Mouse (Mus musculus) hindbrain, embryonic 15.5 days (tissue): ENCODE measurements around the gene Unc13a. TPM values are rescaled to one million over a fixed set of nuclear protein-coding genes. Genes with fewer than 3 reads are reported as not detected.

ENCODE experiments used
- ATAC-seq: fragments of 200-750 bp; cut with Nextera tagmentation; 2 replicates; pipeline ENCODE4 v1.8.0; 2017; ENCODE audit warnings: low read depth, moderate number of reproducible peaks, moderate TSS enrichment; ENCODE audit not compliant: low FRiP score
- H3K27ac ChIP-seq: fragments of 300-500 bp; sonication (generic); replicated peaks from 2 replicates; pipeline ENCODE4 v1.5.1; 2015; ENCODE audit warnings: mild to moderate bottlenecking, inconsistent platforms
- H3K27me3 ChIP-seq: fragments of 300-500 bp; sonication (generic); 2 replicates; pipeline ENCODE4 v1.6.1; 2015; ENCODE audit warnings: control low read depth, inconsistent platforms
- H3K36me3 ChIP-seq: fragments of 300-500 bp; sonication (generic); 2 replicates; pipeline ENCODE4 v1.6.1; 2015; ENCODE audit warnings: control low read depth, inconsistent platforms
- H3K4me1 ChIP-seq: fragments of 300-500 bp; sonication (generic); replicated peaks from 2 replicates; pipeline ENCODE4 v1.6.1; 2015; ENCODE audit warnings: control low read depth, inconsistent platforms
- H3K4me2 ChIP-seq: fragments of 300-500 bp; sonication (generic); 2 replicates; pipeline ENCODE4 v1.6.1; 2015; ENCODE audit warnings: moderate library complexity, mild to moderate bottlenecking, inconsistent platforms
- H3K4me3 ChIP-seq: fragments of 300-500 bp; sonication (generic); 2 replicates; pipeline ENCODE4 v1.5.1; 2015; ENCODE audit warnings: mild to moderate bottlenecking, inconsistent platforms
- H3K9ac ChIP-seq: fragments of 300-500 bp; sonication (generic); 2 replicates; pipeline ENCODE4 v1.6.1; 2015; ENCODE audit warnings: inconsistent platforms
- H3K9me3 ChIP-seq: fragments of 300-500 bp; sonication (generic); 2 replicates; pipeline ENCODE4 v1.6.1; 2016; ENCODE audit warnings: control low read depth, inconsistent platforms
- WGBS: fragments of 180-500 bp; shearing (Covaris S2); methylation state at CpG from one replicate; pipeline ENCODE4 v1.1.7; 2015; 5-methylcytosine and 5-hydroxymethylcytosine counted together
- polyA plus RNA-seq: library from polyadenylated mRNA; unstranded; fragments of >200 nt; fragmentation: Nextera tagmentation; extraction: Ambion mirVana; gene quantifications from 2 replicates; pipeline ENCODE4 v1.2.1, GENCODE M21; 2015

The Unc13a gene
- polyA plus RNA-seq, 1 experiment from 2014 or later = 24.7 TPM

DNA sequence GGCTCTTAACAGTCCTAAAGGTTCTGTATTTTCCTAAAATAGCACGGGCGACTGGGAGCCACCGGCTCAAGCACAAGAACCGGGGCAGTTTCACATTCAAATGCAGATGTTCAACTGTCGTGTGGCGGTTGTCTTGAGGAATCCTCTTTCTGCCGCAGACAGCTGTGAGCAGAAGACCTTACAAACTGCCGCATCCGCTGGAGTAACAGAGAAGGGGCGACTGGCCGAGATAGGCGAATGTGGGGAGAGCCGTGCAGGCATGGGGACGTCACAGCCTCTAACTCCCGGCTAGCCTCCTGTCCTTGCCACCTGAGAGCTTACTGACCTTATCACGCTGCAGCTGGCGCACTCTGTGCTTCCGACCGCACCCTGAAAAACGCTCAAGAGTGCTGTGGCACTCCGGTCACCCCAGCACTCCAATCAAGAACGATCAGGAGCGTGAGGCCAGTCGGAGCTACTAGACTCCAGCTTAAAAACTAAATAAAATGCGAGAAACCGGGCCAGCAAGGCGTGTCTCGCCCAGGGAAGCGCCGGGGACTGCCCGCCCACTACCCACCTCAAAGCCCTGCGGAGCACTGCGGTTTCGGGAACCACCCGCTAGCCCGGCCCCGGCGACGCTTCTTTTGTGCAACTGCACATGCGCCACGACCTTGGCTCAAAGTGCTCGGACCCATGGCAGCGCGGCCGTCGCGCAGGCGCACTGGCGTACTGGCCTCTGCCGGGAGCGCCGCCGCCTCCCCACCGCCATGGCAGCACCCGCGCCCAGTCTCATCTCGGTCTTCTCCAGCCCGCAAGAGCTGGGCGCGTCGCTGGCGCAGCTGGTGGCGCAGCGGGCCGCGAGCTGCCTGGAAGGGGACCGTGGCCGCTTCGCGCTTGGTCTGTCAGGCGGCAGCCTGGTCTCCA lies 79.8 kb downstream of the Unc13a start, which contains the start of gene Pgls:
Gene Pgls (plus strand): TSS at position 706 of the 903 bp plus-strand sequence.
- under 1% methylated on average over 71 of the region's 71 CpGs for WGBS
- Histone ChIP-seq H3K4me1 (peaks cover 34% of the 10 kb centered on the region), H3K27ac (peak within 1 kb of the TSS; percentile 99), H3K4me2 (peak within 1 kb of the TSS; percentile 97), H3K36me3 (peaks cover under 1% of the 10 kb centered on the region; the same call in 1 of the 2 replicates), H3K9me3 (no peaks in the 10 kb centered on the region), H3K4me3 (peak within 1 kb of the TSS; percentile 83), H3K9ac (peak within 1 kb of the TSS; percentile 94), H3K27me3 (no peaks in the 10 kb centered on the region)
- peak; percentile 87 for ATAC-seq

DNA sequence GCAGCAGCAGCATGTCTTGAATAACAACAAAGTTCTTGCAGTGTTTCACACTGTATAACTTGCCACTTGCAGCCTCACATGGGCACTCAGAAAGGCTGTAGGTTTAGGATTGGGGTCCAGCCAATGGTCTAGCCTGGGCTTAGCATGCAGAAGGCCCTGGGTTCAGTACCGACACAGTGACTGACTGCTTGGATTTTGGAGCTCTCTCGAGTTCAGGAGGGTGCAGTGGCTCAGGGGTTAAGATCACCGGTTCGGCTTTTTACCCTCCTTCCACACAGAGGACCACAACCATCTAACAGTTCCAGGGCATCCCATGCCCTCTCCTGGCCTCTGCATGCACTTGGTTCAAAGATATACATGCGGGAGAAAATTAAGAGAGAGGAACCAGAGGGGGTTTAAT lies 80.5 kb downstream of the Unc13a start:
- no peak for ATAC-seq
- Histone ChIP-seq H3K9me3 (no peaks in the 10 kb centered on the region), H3K9ac (peak overlapping the region; percentile 94), H3K4me2 (peak overlapping the region; percentile 97), H3K27me3 (no peaks in the 10 kb centered on the region), H3K27ac (peak overlapping the region; percentile 99), H3K4me3 (peak overlapping the region; percentile 83), H3K4me1 (peaks cover 33% of the 10 kb centered on the region), H3K36me3 (peaks cover 7% of the 10 kb centered on the region)
- WGBS = 27% methylated on average over 5 of the region's 5 CpGs

DNA sequence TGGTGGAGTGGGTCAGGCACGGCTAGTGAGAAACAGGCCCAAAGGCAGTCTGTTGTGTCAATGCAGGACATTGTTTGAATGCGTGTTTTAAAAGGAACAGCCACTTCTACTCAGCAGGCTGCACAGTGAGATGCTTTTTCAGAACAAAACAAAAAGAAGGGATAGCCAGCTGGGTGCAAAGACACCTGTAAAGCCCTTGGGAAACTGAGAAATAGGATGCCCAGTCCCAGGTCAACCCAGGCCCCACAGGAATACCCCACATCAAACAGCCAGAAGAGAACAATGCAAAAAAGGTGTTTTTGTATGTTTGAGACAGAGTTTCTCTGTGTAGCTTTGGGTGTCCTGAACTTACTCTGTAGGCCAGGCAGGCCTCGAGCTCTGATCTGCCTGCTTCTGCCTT lies 82.8 kb downstream of the Unc13a start:
- Histone ChIP-seq H3K36me3 (peaks cover 29% of the 10 kb centered on the region), H3K4me1 (peaks cover 23% of the 10 kb centered on the region), H3K9me3 (no peaks in the 10 kb centered on the region), H3K4me3 (no peak overlapping the region), H3K9ac (no peak overlapping the region), H3K27me3 (no peaks in the 10 kb centered on the region), H3K27ac (no peak overlapping the region), H3K4me2 (no peak overlapping the region)
- WGBS = 60% methylated on average over 3 of the region's 3 CpGs
- ATAC-seq = no peak

DNA sequence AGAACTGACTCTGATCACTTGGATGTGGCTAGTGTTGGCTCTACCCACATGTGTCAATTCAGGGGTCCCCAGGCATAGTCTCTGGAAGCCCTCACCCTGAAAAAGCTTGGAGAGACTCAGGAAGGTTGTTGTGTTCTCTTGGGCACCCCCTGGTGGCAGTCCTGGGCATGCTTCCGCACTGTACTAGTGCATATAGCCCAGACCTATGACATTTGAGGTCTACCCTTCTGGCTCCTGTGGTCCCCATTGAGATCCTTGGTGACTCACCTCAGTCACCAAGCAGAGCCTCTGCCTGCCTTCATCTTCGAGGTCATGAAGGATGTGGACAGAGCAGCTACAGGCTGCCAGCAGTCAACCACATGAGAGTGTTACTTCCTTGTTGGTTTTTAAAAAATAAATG lies 84.7 kb downstream of the Unc13a start:
- no peaks in the 10 kb centered on the region for H3K27me3 ChIP-seq
- 80% methylated on average over 2 of the region's 2 CpGs for WGBS
- no peak overlapping the region for H3K4me2 ChIP-seq
- peaks cover 10% of the 10 kb centered on the region for H3K4me1 ChIP-seq
- H3K4me3 ChIP-seq = no peak overlapping the region
- no peak overlapping the region for H3K9ac ChIP-seq
- no peaks in the 10 kb centered on the region for H3K9me3 ChIP-seq
- no peak overlapping the region for H3K27ac ChIP-seq
- ATAC-seq = no peak
- H3K36me3 ChIP-seq = peaks cover 33% of the 10 kb centered on the region

DNA sequence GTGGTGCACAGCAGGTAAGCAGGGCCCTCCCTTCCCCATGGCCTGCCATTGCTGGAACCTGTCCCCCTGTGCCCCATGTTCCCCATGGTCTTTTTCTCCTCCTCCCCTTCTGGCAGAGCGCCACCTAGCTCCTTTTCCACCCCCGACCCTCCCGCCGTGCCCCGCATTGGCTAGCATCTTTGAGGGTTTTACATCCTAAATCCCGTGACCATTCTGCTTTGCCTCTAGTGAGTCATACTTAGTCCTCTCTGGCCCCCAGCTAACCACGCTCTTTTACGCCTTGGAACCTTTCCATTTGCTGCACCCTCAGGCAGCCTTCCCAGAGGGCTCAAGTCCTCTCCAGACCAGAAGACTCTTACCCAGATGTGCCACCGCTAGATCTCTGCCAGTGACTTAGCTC lies 91.4 kb downstream of the Unc13a start:
- 25% methylated on average over 9 of the region's 9 CpGs for WGBS

DNA sequence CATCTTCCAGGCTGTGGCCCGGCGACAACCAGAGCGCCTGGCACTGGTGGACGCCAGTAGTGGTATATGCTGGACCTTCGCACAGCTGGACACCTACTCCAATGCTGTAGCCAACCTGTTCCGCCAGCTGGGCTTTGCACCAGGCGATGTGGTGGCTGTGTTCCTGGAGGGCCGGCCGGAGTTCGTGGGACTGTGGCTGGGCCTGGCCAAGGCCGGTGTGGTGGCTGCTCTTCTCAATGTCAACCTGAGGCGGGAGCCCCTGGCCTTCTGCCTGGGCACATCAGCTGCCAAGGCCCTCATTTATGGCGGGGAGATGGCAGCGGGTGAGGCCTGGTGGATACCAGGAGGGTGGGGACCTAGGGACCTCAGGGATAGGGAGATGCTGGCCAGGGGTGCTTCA lies 92.1 kb downstream of the Unc13a start:
- Histone ChIP-seq H3K27me3 (no peaks in the 10 kb centered on the region), H3K27ac (0 out of 2 replicates have a peak overlapping the region, but pooled peaks have one; percentile 31), H3K4me1 (peaks cover 6% of the 10 kb centered on the region; the same call in 1 of the 2 replicates), H3K36me3 (peaks cover 24% of the 10 kb centered on the region), H3K4me2 (no peak overlapping the region), H3K9ac (no peak overlapping the region), H3K9me3 (no peaks in the 10 kb centered on the region), H3K4me3 (no peak overlapping the region)
- ATAC-seq = no peak
- 82% methylated on average over 14 of the region's 14 CpGs for WGBS

More for the DNA sequence above, 91.4 kb downstream of the Unc13a start:
- Histone ChIP-seq H3K27ac (no peak overlapping the region), H3K9me3 (no peaks in the 10 kb centered on the region), H3K4me2 (no peak overlapping the region), H3K4me1 (peaks cover 6% of the 10 kb centered on the region; the same call in 1 of the 2 replicates), H3K4me3 (no peak overlapping the region), H3K36me3 (peaks cover 32% of the 10 kb centered on the region), H3K27me3 (no peaks in the 10 kb centered on the region), H3K9ac (no peak overlapping the region)
- ATAC-seq = no peak; the same call in 1 of the 2 replicates

DNA sequence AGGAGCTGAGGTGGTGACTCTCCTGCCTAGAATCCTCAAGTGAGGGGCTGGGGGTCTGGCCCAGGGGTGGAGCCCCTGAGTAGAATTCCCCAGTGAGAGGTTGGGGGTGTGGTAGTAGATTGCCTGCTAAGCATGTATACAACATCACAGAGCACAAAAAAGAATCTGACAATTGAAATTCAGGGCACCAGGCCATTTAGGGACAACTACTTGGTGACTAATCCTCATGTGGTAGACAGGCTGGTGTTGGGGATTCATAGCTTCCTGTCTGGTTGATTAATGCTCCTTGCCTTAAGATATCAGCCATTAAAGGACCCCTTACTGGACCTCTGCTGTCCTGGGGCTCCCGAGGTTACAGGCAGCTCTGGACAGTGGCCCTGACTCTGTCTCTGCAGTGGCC lies 92.5 kb downstream of the Unc13a start:
- Histone ChIP-seq H3K4me2 (no peak overlapping the region), H3K27ac (no peak overlapping the region), H3K9me3 (no peaks in the 10 kb centered on the region), H3K9ac (no peak overlapping the region), H3K27me3 (no peaks in the 10 kb centered on the region), H3K36me3 (peaks cover 20% of the 10 kb centered on the region), H3K4me3 (no peak overlapping the region), H3K4me1 (peaks cover 6% of the 10 kb centered on the region; the same call in 1 of the 2 replicates)
- WGBS = 84% methylated on average over 1 of the region's 1 CpGs
- ATAC-seq = no peak

DNA sequence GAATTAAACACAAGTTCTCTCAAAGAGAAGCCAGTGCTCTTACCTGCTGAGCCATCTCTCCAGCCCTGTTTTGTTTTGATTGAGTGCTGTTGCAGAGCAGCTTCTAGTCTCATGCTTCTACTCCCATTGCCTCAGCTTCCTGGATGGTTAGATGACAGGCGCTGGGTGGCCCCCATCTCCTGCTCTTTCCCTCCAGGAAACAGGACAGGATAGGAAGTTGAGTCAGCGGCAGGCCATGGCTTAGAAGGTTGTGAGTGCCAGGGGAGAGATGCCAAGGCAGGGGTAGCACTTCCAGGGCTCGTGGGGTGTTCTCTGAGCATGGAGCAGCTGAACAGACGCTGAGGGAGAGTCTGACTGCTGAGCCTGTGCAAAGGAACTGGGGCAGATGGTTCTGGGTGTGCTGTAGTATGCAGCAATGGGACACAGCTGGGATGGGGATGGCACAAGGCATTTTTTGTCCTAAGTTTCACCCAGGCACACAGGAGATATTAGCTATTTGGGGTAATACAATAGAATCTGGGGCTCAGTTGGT lies 93.6 kb downstream of the Unc13a start:
- peaks cover 17% of the 10 kb centered on the region for H3K36me3 ChIP-seq
- H3K27me3 ChIP-seq = no peaks in the 10 kb centered on the region
- no peak overlapping the region for H3K9ac ChIP-seq
- no peak for ATAC-seq
- no peak overlapping the region for H3K4me3 ChIP-seq
- H3K9me3 ChIP-seq = no peaks in the 10 kb centered on the region
- WGBS = 82% methylated on average over 4 of the region's 4 CpGs
- H3K27ac ChIP-seq = no peak overlapping the region
- no peak overlapping the region for H3K4me2 ChIP-seq
- H3K4me1 ChIP-seq = peaks cover 11% of the 10 kb centered on the region

DNA sequence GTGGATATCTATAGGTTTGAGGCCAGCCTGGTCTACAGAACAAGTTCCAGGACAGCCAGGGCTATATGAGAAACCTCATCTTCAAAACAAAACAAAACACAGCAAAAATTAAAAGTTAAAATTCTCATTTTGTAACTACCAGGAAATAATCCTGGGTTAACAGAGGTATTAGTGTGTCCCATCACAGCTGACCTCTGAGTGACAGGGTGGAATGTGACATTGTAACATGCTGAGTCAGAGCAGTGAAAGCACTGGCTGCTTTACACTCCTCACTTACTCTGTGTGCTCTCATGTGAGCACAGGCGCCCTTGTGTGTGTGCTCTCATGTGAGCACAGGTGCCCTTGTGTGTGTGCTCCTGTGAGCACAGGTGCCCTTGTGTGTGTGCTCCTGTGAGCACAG lies 96.5 kb downstream of the Unc13a start:
- peaks cover 33% of the 10 kb centered on the region for H3K4me1 ChIP-seq
- WGBS = 71% methylated on average over 1 of the region's 1 CpGs
- H3K27ac ChIP-seq = no peak overlapping the region
- H3K4me2 ChIP-seq = no peak overlapping the region
- no peaks in the 10 kb centered on the region for H3K36me3 ChIP-seq
- H3K4me3 ChIP-seq = no peak overlapping the region
- H3K9me3 ChIP-seq = no peaks in the 10 kb centered on the region
- H3K9ac ChIP-seq = no peak overlapping the region
- no peak for ATAC-seq
- H3K27me3 ChIP-seq = no peaks in the 10 kb centered on the region

DNA sequence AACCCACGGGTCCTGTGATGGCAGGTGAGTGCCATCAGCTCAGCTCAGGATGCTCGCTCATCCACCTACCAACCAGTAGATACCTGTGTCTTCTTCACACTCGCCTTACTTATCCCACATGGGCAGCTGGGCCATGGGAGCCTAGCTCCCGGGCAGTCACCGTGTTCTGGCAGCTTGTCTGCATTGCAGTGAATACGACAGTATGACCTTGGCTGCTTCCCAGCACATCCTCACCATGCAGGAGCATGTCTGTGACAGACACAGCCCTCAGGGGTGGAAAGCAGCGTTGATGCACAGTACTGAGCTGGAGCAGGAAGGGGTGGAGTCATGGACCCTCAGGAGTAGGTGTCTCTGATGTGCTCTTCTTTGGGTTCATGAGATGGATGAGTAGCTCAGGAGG lies 97.1 kb downstream of the Unc13a start:
- H3K9me3 ChIP-seq = no peaks in the 10 kb centered on the region
- H3K27me3 ChIP-seq = no peaks in the 10 kb centered on the region
- WGBS = 64% methylated on average over 7 of the region's 7 CpGs
- H3K4me3 ChIP-seq = no peak overlapping the region
- H3K4me2 ChIP-seq = no peak overlapping the region
- no peak for ATAC-seq
- peaks cover 29% of the 10 kb centered on the region for H3K4me1 ChIP-seq
- H3K9ac ChIP-seq = no peak overlapping the region
- H3K27ac ChIP-seq = 0 out of 2 replicates have a peak overlapping the region, but pooled peaks have one; percentile 19
- no peaks in the 10 kb centered on the region for H3K36me3 ChIP-seq
